Mouse (Mus musculus) forebrain, embryonic 12.5 days (tissue): Measurements from ENCODE around the gene Spta1. TPM values are rescaled to one million over a fixed set of nuclear protein-coding genes. Genes with fewer than 3 reads are reported as not detected.

Experiments
- ATAC-seq: fragments of 200-750 bp; cut with Nextera tagmentation; 2 replicates; pipeline ENCODE4 v1.8.0; 2017; ENCODE audit warnings: moderate TSS enrichment; ENCODE audit not compliant: low FRiP score
- H3K27ac ChIP-seq: fragments of 300-500 bp; sonication (generic); 2 replicates; pipeline ENCODE4 v1.5.1; 2016; ENCODE audit warnings: mild to moderate bottlenecking
- H3K27me3 ChIP-seq: fragments of 300-500 bp; sonication (generic); 2 replicates; pipeline ENCODE4 v1.6.1; 2016; ENCODE audit warnings: mild to moderate bottlenecking
- H3K36me3 ChIP-seq: fragments of 300-500 bp; sonication (generic); replicated peaks from 2 replicates; pipeline ENCODE4 v1.6.1; 2016; ENCODE audit warnings: mild to moderate bottlenecking
- H3K4me1 ChIP-seq: fragments of 300-500 bp; sonication (generic); 2 replicates; pipeline ENCODE4 v1.6.1; 2016
- H3K4me2 ChIP-seq: fragments of 300-500 bp; sonication (generic); 2 replicates; pipeline ENCODE4 v1.6.1; 2016; ENCODE audit warnings: mild to moderate bottlenecking, moderate library complexity
- H3K4me3 ChIP-seq: fragments of 300-500 bp; sonication (generic); replicated peaks from 2 replicates; pipeline ENCODE4 v1.5.1; 2016; ENCODE audit warnings: mild to moderate bottlenecking
- H3K9ac ChIP-seq: fragments of 300-500 bp; sonication (generic); 2 replicates; pipeline ENCODE4 v1.6.1; 2016; ENCODE audit warnings: mild to moderate bottlenecking
- H3K9me3 ChIP-seq: fragments of 300-500 bp; sonication (generic); 2 replicates; pipeline ENCODE4 v1.6.1; 2016
- WGBS: fragments of 180-500 bp; shearing (Covaris S2); methylation state at CpG from one replicate; pipeline ENCODE4 v1.1.7; 2016; 5-methylcytosine and 5-hydroxymethylcytosine counted together
- polyA plus RNA-seq: library from polyadenylated mRNA; unstranded; fragments of >200 nt; fragmentation: Nextera tagmentation; extraction: Ambion mirVana; gene quantifications from 2 replicates; pipeline ENCODE4 v1.2.1, GENCODE M21; 2016

Spta1 gene
- polyA plus RNA-seq, 1 experiment from 2014 or later, result 1.1 TPM

GRCm38 (mm10) chr1:174204699-174205098, 32.1 kb downstream of the Spta1 start:
- Histone ChIP-seq H3K36me3 (no peaks in the 10 kb centered on the region), H3K4me3 (no peak overlapping the region), H3K9me3 (no peaks in the 10 kb centered on the region), H3K4me1 (no peaks in the 10 kb centered on the region), H3K27me3 (no peaks in the 10 kb centered on the region), H3K27ac (no peak overlapping the region), H3K9ac (no peak overlapping the region), H3K4me2 (no peak overlapping the region)
- WGBS, result 87% methylated on average over 7 of the region's 7 CpGs
- ATAC-seq, result no peak

- Histone ChIP-seq H3K27ac (no peak overlapping the region), H3K4me2 (no peak overlapping the region), H3K4me1 (no peaks in the 10 kb centered on the region), H3K4me3 (no peak overlapping the region), H3K27me3 (no peaks in the 10 kb centered on the region), H3K9ac (no peak overlapping the region), H3K36me3 (no peaks in the 10 kb centered on the region), H3K9me3 (no peaks in the 10 kb centered on the region)
- WGBS, result 93% methylated on average over 5 of the region's 5 CpGs
- no peak for ATAC-seq
Observed at GRCm38 (mm10) chr1:174212286-174212685, 39.7 kb downstream of the Spta1 start.

GRCm38 (mm10) chr1:174215270-174216038, 42.9 kb downstream of the Spta1 start:
- no peaks in the 10 kb centered on the region for H3K9me3 ChIP-seq
- H3K27me3 ChIP-seq, result no peaks in the 10 kb centered on the region
- H3K4me1 ChIP-seq, result no peaks in the 10 kb centered on the region
- ATAC-seq, result no peak
- H3K36me3 ChIP-seq, result no peaks in the 10 kb centered on the region
- H3K4me2 ChIP-seq, result no peak overlapping the region
- 82% methylated on average over 8 of the region's 8 CpGs for whole genome bisulfite sequencing
- H3K27ac ChIP-seq, result no peak overlapping the region
- no peak overlapping the region for H3K4me3 ChIP-seq
- no peak overlapping the region for H3K9ac ChIP-seq

GRCm38 (mm10) chr1:174216528-174217204, 44.1 kb downstream of the Spta1 start:
- H3K4me1 ChIP-seq, result no peaks in the 10 kb centered on the region
- 89% methylated on average over 8 of the region's 8 CpGs for WGBS
- H3K4me2 ChIP-seq, result no peak overlapping the region
- no peaks in the 10 kb centered on the region for H3K27me3 ChIP-seq
- H3K9me3 ChIP-seq, result no peaks in the 10 kb centered on the region
- H3K9ac ChIP-seq, result no peak overlapping the region
- no peak for ATAC-seq
- H3K27ac ChIP-seq, result no peak overlapping the region
- no peak overlapping the region for H3K4me3 ChIP-seq
- no peaks in the 10 kb centered on the region for H3K36me3 ChIP-seq

- H3K27me3 ChIP-seq, result no peaks in the 10 kb centered on the region
- no peaks in the 10 kb centered on the region for H3K36me3 ChIP-seq
- 94% methylated on average over 4 of the region's 4 CpGs for WGBS
- no peaks in the 10 kb centered on the region for H3K9me3 ChIP-seq
- H3K27ac ChIP-seq, result no peak overlapping the region
- H3K4me1 ChIP-seq, result no peaks in the 10 kb centered on the region
- no peak overlapping the region for H3K4me3 ChIP-seq
- no peak overlapping the region for H3K9ac ChIP-seq
- no peak for ATAC-seq
- H3K4me2 ChIP-seq, result no peak overlapping the region
Observed at GRCm38 (mm10) chr1:174239916-174240315, 67.3 kb downstream of the Spta1 start.

- Histone ChIP-seq H3K27me3 (no peaks in the 10 kb centered on the region), H3K4me1 (no peaks in the 10 kb centered on the region), H3K36me3 (no peaks in the 10 kb centered on the region), H3K27ac (no peak overlapping the region), H3K4me3 (no peak overlapping the region), H3K4me2 (no peak overlapping the region), H3K9ac (no peak overlapping the region), H3K9me3 (no peaks in the 10 kb centered on the region)
- no peak for ATAC-seq
- WGBS, result 87% methylated on average over 2 of the region's 2 CpGs
Observed at GRCm38 (mm10) chr1:174244621-174245020, 72.0 kb downstream of the Spta1 start.

GRCm38 (mm10) chr1:174246080-174246479, 73.5 kb downstream of the Spta1 start:
- Histone ChIP-seq H3K36me3 (no peaks in the 10 kb centered on the region), H3K4me2 (no peak overlapping the region), H3K9me3 (no peaks in the 10 kb centered on the region), H3K27me3 (no peaks in the 10 kb centered on the region), H3K4me3 (no peak overlapping the region), H3K4me1 (no peaks in the 10 kb centered on the region), H3K9ac (no peak overlapping the region), H3K27ac (no peak overlapping the region)
- ATAC-seq, result no peak
- WGBS, result 100% methylated on average over 1 of the region's 1 CpGs

- Histone ChIP-seq H3K4me2 (no peak overlapping the region), H3K27ac (no peak overlapping the region), H3K9ac (no peak overlapping the region), H3K36me3 (no peaks in the 10 kb centered on the region), H3K4me1 (no peaks in the 10 kb centered on the region), H3K9me3 (no peaks in the 10 kb centered on the region), H3K27me3 (no peaks in the 10 kb centered on the region), H3K4me3 (no peak overlapping the region)
- WGBS, result 87% methylated on average over 6 of the region's 6 CpGs
- ATAC-seq, result no peak
Observed at GRCm38 (mm10) chr1:174247170-174247569, 74.6 kb downstream of the Spta1 start.

- no peak for ATAC-seq
- no peaks in the 10 kb centered on the region for H3K27me3 ChIP-seq
- no peaks in the 10 kb centered on the region for H3K4me1 ChIP-seq
- H3K9me3 ChIP-seq, result no peaks in the 10 kb centered on the region
- no peak overlapping the region for H3K9ac ChIP-seq
- no peak overlapping the region for H3K27ac ChIP-seq
- 89% methylated on average over 2 of the region's 2 CpGs for WGBS
- H3K4me2 ChIP-seq, result no peak overlapping the region
- no peak overlapping the region for H3K4me3 ChIP-seq
- H3K36me3 ChIP-seq, result no peaks in the 10 kb centered on the region
Observed at GRCm38 (mm10) chr1:174250376-174250775, 77.8 kb downstream of the Spta1 start.

GRCm38 (mm10) chr1:174251961-174252360, 79.4 kb downstream of the Spta1 start, which contains the start of gene Olfr419:
TSS of gene Olfr419 (minus strand) at chr1:174252061.
- Histone ChIP-seq H3K9me3 (no peaks in the 10 kb centered on the region), H3K4me3 (no peak within 1 kb of the TSS), H3K9ac (no peak within 1 kb of the TSS), H3K4me2 (no peak within 1 kb of the TSS), H3K27me3 (no peaks in the 10 kb centered on the region), H3K36me3 (no peaks in the 10 kb centered on the region), H3K27ac (no peak within 1 kb of the TSS), H3K4me1 (no peaks in the 10 kb centered on the region)
- ATAC-seq, result no peak
- WGBS, result 89% methylated on average over 3 of the region's 3 CpGs

- H3K36me3 ChIP-seq, result no peaks in the 10 kb centered on the region
- no peak for ATAC-seq
- H3K4me1 ChIP-seq, result no peaks in the 10 kb centered on the region
- H3K27me3 ChIP-seq, result no peaks in the 10 kb centered on the region
- no peaks in the 10 kb centered on the region for H3K9me3 ChIP-seq
- WGBS, result 85% methylated on average over 4 of the region's 4 CpGs
- H3K9ac ChIP-seq, result no peak overlapping the region
- no peak overlapping the region for H3K4me3 ChIP-seq
- no peak overlapping the region for H3K4me2 ChIP-seq
- H3K27ac ChIP-seq, result no peak overlapping the region
Observed at GRCm38 (mm10) chr1:174267816-174268215, 95.2 kb downstream of the Spta1 start.

GRCm38 (mm10) chr1:174269162-174269561, 96.6 kb downstream of the Spta1 start:
- 81% methylated on average over 4 of the region's 4 CpGs for WGBS
- no peaks in the 10 kb centered on the region for H3K9me3 ChIP-seq
- no peak overlapping the region for H3K4me3 ChIP-seq
- no peaks in the 10 kb centered on the region for H3K36me3 ChIP-seq
- H3K27ac ChIP-seq, result no peak overlapping the region
- H3K27me3 ChIP-seq, result no peaks in the 10 kb centered on the region
- no peak overlapping the region for H3K4me2 ChIP-seq
- no peak overlapping the region for H3K9ac ChIP-seq
- no peaks in the 10 kb centered on the region for H3K4me1 ChIP-seq
- ATAC-seq, result no peak

- H3K9ac ChIP-seq, result no peak overlapping the region
- H3K4me1 ChIP-seq, result no peaks in the 10 kb centered on the region
- no peak for ATAC-seq
- H3K27ac ChIP-seq, result no peak overlapping the region
- no peak overlapping the region for H3K4me3 ChIP-seq
- H3K36me3 ChIP-seq, result no peaks in the 10 kb centered on the region
- WGBS, result 84% methylated on average over 3 of the region's 3 CpGs
- no peaks in the 10 kb centered on the region for H3K9me3 ChIP-seq
- no peaks in the 10 kb centered on the region for H3K27me3 ChIP-seq
- H3K4me2 ChIP-seq, result no peak overlapping the region
Observed at GRCm38 (mm10) chr1:174270643-174271042, 98.1 kb downstream of the Spta1 start.
